7 mouse cellular contexts compared by ENCODE assay signal in the genomic region with DNA sequence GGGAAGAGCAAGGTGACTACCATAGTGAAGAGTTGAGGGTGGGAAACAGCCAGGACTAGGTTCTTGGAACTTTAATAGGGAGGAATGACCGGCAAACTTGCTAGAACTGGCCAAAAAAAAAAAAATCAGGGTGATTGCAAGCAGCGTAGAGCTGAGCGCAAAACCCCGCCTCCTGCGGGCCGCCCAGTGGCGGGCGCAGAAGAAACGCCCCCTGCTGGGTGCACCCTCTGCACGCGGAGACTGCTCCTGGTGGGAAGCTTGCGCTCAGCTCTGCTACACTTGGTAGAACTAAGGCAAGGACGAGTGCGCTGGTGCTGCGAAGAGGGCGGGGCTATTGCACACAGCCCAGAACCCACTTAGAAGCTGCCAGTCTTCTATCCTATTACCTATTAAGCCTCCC. TPM values are rescaled to one million over a fixed set of nuclear protein-coding genes. Genes with fewer than 3 reads are reported as not detected.
DNase-seq lines count a peak whose midpoint lies in the region; ATAC-seq and TF ChIP-seq lines count a peak whose summit lies in the region.

No protein-coding gene starts in this region.

- WGBS in hindbrain, embryonic 16.5 days = under 1% methylated on average over 16 of the region's 16 CpGs
- under 1% methylated on average over 16 of the region's 16 CpGs for WGBS in limb, embryonic 11.5 days
- WGBS in midbrain, embryonic 11.5 days = under 1% methylated on average over 16 of the region's 16 CpGs
- under 1% methylated on average over 16 of the region's 16 CpGs for WGBS in small intestine, adult 2 months

- peak; percentile 35 for ATAC-seq in hindbrain, embryonic 16.5 days
- 0 out of 2 replicates have a peak, but pooled peaks have one; percentile 49 for ATAC-seq in limb, embryonic 11.5 days (ENCODE audit: insufficient number of reproducible peaks, low FRiP score, low TSS enrichment, low read depth)
- peak; percentile 57 for ATAC-seq in midbrain, embryonic 11.5 days (ENCODE audit: low FRiP score)

- H3K36me3 ChIP-seq in hindbrain, embryonic 16.5 days (ENCODE audit: control insufficient read depth, insufficient read depth, low read length) = no peaks in the 10 kb centered on the region
- H3K36me3 ChIP-seq in limb, embryonic 11.5 days (ENCODE audit: control insufficient read depth, insufficient read depth, low read length) = no peaks in the 10 kb centered on the region
- H3K36me3 ChIP-seq in midbrain, embryonic 11.5 days (ENCODE audit: control insufficient read depth, insufficient read depth, low read length) = no peaks in the 10 kb centered on the region
- no peaks in the 10 kb centered on the region for H3K36me3 ChIP-seq in small intestine, adult 2 months (ENCODE audit: control insufficient read depth, insufficient read depth, low read length)

- no peak; the same call in 1 of the 2 replicates for TF ChIP-seq POLR2A in small intestine, adult 2 months (IDR thresholded peaks at IDR 0.05; ENCODE audit: low read depth, low read length)

- H3K4me3 ChIP-seq in hindbrain, embryonic 16.5 days (ENCODE audit: low read length) = peak overlapping the region; percentile 16; the same call in 1 of the 2 replicates
- H3K4me3 ChIP-seq in limb, embryonic 11.5 days (ENCODE audit: low read depth, low read length) = no peak overlapping the region; the same call in 1 of the 2 replicates
- peak overlapping the region; percentile 15 for H3K4me3 ChIP-seq in midbrain, embryonic 11.5 days (ENCODE audit: low read depth, low read length)
- H3K4me3 ChIP-seq in small intestine, adult 2 months (ENCODE audit: low read depth, low read length) = peak overlapping the region; percentile 23

- H3K9ac ChIP-seq in hindbrain, embryonic 16.5 days (ENCODE audit: low read depth, low read length) = 0 out of 2 replicates have a peak overlapping the region, but pooled peaks have one; percentile 8
- no peak overlapping the region for H3K9ac ChIP-seq in limb, embryonic 11.5 days (ENCODE audit: low read length)
- no peak overlapping the region for H3K9ac ChIP-seq in midbrain, embryonic 11.5 days (ENCODE audit: low read length)

- H3K4me2 ChIP-seq in hindbrain, embryonic 16.5 days (ENCODE audit: low read length) = peak overlapping the region; percentile 50
- H3K4me2 ChIP-seq in limb, embryonic 11.5 days (ENCODE audit: low read depth, severe bottlenecking) = peak overlapping the region; percentile 33
- H3K4me2 ChIP-seq in midbrain, embryonic 11.5 days = peak overlapping the region; percentile 34

- H3K4me1 ChIP-seq in hindbrain, embryonic 16.5 days (ENCODE audit: control insufficient read depth, insufficient read depth, low read depth, low read length) = peaks cover 29% of the 10 kb centered on the region
- H3K4me1 ChIP-seq in limb, embryonic 11.5 days (ENCODE audit: control insufficient read depth, insufficient read depth, low read length) = peaks cover 19% of the 10 kb centered on the region
- peaks cover 15% of the 10 kb centered on the region for H3K4me1 ChIP-seq in midbrain, embryonic 11.5 days (ENCODE audit: control insufficient read depth, insufficient read depth, low read length)
- peaks cover 17% of the 10 kb centered on the region for H3K4me1 ChIP-seq in small intestine, adult 2 months (ENCODE audit: control insufficient read depth, insufficient read depth, insufficient read length, low read length)

- H3K27ac ChIP-seq in hindbrain, embryonic 16.5 days (ENCODE audit: low read depth, low read length) = no peak overlapping the region
- H3K27ac ChIP-seq in limb, embryonic 11.5 days (replicated peaks; ENCODE audit: low read depth, low read length) = no peak overlapping the region
- no peak overlapping the region for H3K27ac ChIP-seq in midbrain, embryonic 11.5 days (ENCODE audit: low read depth, low read length)
- H3K27ac ChIP-seq in small intestine, adult 2 months (ENCODE audit: insufficient read depth, low read depth, low read length) = peak overlapping the region; percentile 50

- H3K9me3 ChIP-seq in hindbrain, embryonic 16.5 days (ENCODE audit: control insufficient read depth, low read length) = no peaks in the 10 kb centered on the region
- H3K9me3 ChIP-seq in limb, embryonic 11.5 days (ENCODE audit: control insufficient read depth, low read length) = no peaks in the 10 kb centered on the region
- no peaks in the 10 kb centered on the region for H3K9me3 ChIP-seq in midbrain, embryonic 11.5 days (ENCODE audit: control insufficient read depth, low read length)

- peak; percentile 79 for TF ChIP-seq CTCF in small intestine, adult 2 months (IDR thresholded peaks at IDR 0.05; ENCODE audit: extremely low read depth, insufficient read length, insufficient replicate concordance, low read depth, low read length)

- DNase-seq in NIH3T3 (ENCODE audit: low read depth) = peak; percentile 96
- peak; percentile 88 for DNase-seq in c-Kit-positive CD71-positive TER-119-negative erythroid progenitor cells, embryonic 14.5 days (ENCODE audit: low read depth)
- peak; percentile 54 to 69 for DNase-seq in gastrocnemius, adult 8-10 months (ENCODE audit: low spot score in 2 of 2)
- peak; percentile 80 for DNase-seq in limb, embryonic 11.5 days (ENCODE audit: low spot score)
- DNase-seq in midbrain, embryonic 11.5 days (ENCODE audit: low spot score, missing footprints) = peak; percentile 94

- peaks cover 45% of the 10 kb centered on the region for H3K27me3 ChIP-seq in hindbrain, embryonic 16.5 days (replicated peaks; ENCODE audit: control insufficient read depth, insufficient read depth, low read length)
- H3K27me3 ChIP-seq in limb, embryonic 11.5 days (ENCODE audit: control insufficient read depth, insufficient read depth, low read length) = peaks cover 66% of the 10 kb centered on the region
- peaks cover 78% of the 10 kb centered on the region for H3K27me3 ChIP-seq in midbrain, embryonic 11.5 days (ENCODE audit: control insufficient read depth, insufficient read depth, low read length)
- no peaks in the 10 kb centered on the region for H3K27me3 ChIP-seq in small intestine, adult 2 months (ENCODE audit: control insufficient read depth, insufficient read depth, low read length)

RNA-seq across cellular contexts. Expression of gene Mt1, which starts 4.2 kb away (rescaled TPM):
- total RNA-seq in gastrocnemius, adult 8-10 months (2022) = 10 to 100 TPM; 11.7 to 74.5 (median 17.7) TPM
- 126 and 210 TPM in 2 replicates for polyA plus RNA-seq in hindbrain, embryonic 16.5 days (2015; fragmentation: Nextera tagmentation; extraction: Ambion mirVana)
- 81.4 and 82.2 TPM in 2 replicates for polyA plus RNA-seq in limb, embryonic 11.5 days (2014; fragmentation: Nextera tagmentation; extraction: Ambion mirVana)
- polyA plus RNA-seq in midbrain, embryonic 11.5 days (2014; fragmentation: Nextera tagmentation; extraction: Ambion mirVana) = 87.0 and 94.1 TPM in 2 replicates
- polyA plus RNA-seq in small intestine, adult 2 months (2012; rRNA removed) = 966 and 1,593 TPM in 2 replicates

RNA-seq across cellular contexts. Expression of gene Mt2, which starts 10.7 kb away (rescaled TPM):
- total RNA-seq in gastrocnemius, adult 8-10 months (2022) = 10 to 100 TPM; 12.9 to 75.1 (median 15.1) TPM
- polyA plus RNA-seq in hindbrain, embryonic 16.5 days (2015; fragmentation: Nextera tagmentation; extraction: Ambion mirVana) = 30.4 and 53.8 TPM in 2 replicates
- 21.7 and 23.2 TPM in 2 replicates for polyA plus RNA-seq in limb, embryonic 11.5 days (2014; fragmentation: Nextera tagmentation; extraction: Ambion mirVana)
- polyA plus RNA-seq in midbrain, embryonic 11.5 days (2014; fragmentation: Nextera tagmentation; extraction: Ambion mirVana) = 22.9 and 29.8 TPM in 2 replicates
- 50.1 and 80.3 TPM in 2 replicates for polyA plus RNA-seq in small intestine, adult 2 months (2012; rRNA removed)

RNA-seq across cellular contexts. Expression of gene Mt3, which starts 30.7 kb away (rescaled TPM):
- 1 to 10 TPM in 3 of 4 experiments, not detected in 1; 2.0 to 2.4 (median 2.2) TPM for total RNA-seq in gastrocnemius, adult 8-10 months (2022)
- polyA plus RNA-seq in hindbrain, embryonic 16.5 days (2015; fragmentation: Nextera tagmentation; extraction: Ambion mirVana) = 242 and 317 TPM in 2 replicates
- 0.61 TPM in 1 of 2 replicates, not detected in the other for polyA plus RNA-seq in limb, embryonic 11.5 days (2014; fragmentation: Nextera tagmentation; extraction: Ambion mirVana)
- polyA plus RNA-seq in midbrain, embryonic 11.5 days (2014; fragmentation: Nextera tagmentation; extraction: Ambion mirVana) = 8.5 and 12.0 TPM in 2 replicates
- 0.90 and 2.8 TPM in 2 replicates for polyA plus RNA-seq in small intestine, adult 2 months (2012; rRNA removed)

RNA-seq across cellular contexts. Expression of gene Nup93, which starts 31.2 kb away (rescaled TPM):
- 10 to 100 TPM in 3 of 4 experiments, 1 to 10 TPM in 1; 9.7 to 14.2 (median 12.1) TPM for total RNA-seq in gastrocnemius, adult 8-10 months (2022)
- 54.0 and 62.1 TPM in 2 replicates for polyA plus RNA-seq in hindbrain, embryonic 16.5 days (2015; fragmentation: Nextera tagmentation; extraction: Ambion mirVana)
- 128 and 135 TPM in 2 replicates for polyA plus RNA-seq in limb, embryonic 11.5 days (2014; fragmentation: Nextera tagmentation; extraction: Ambion mirVana)
- polyA plus RNA-seq in midbrain, embryonic 11.5 days (2014; fragmentation: Nextera tagmentation; extraction: Ambion mirVana) = 118 and 121 TPM in 2 replicates
- polyA plus RNA-seq in small intestine, adult 2 months (2012; rRNA removed) = 3.6 and 5.4 TPM in 2 replicates

RNA-seq across cellular contexts. Expression of gene Mt4, which starts 46.1 kb away (rescaled TPM):
- total RNA-seq in gastrocnemius, adult 8-10 months (2022) = not detected
- not detected in 2 replicates for polyA plus RNA-seq in hindbrain, embryonic 16.5 days (2015; fragmentation: Nextera tagmentation; extraction: Ambion mirVana)
- polyA plus RNA-seq in limb, embryonic 11.5 days (2014; fragmentation: Nextera tagmentation; extraction: Ambion mirVana) = not detected in 2 replicates
- not detected in 2 replicates for polyA plus RNA-seq in midbrain, embryonic 11.5 days (2014; fragmentation: Nextera tagmentation; extraction: Ambion mirVana)
- not detected in 2 replicates for polyA plus RNA-seq in small intestine, adult 2 months (2012; rRNA removed)

Comparison
In these comparisons a context has a peak if more than half of its experiments do, and no peak if none do; other contexts are left out.
1. RNA of gene Mt3, which starts 30.7 kb away (polyA plus RNA-seq): 242 to 317 TPM in hindbrain, embryonic 16.5 days; 8.5 to 12.0 TPM in midbrain, embryonic 11.5 days, 0.90 to 2.8 TPM in small intestine, adult 2 months and 0.61 TPM in limb, embryonic 11.5 days; every median in the first group is over 10 times any median in the second.
2. Peak in every context shown above with its lines, with median percentiles within 50 percentile points of each other: DNase-seq, ATAC-seq and H3K4me2 ChIP-seq.